Mouse (Mus musculus): ENCODE results near the gene Gm42791.
A peak's percentile ranks its signal among the peaks of the same experiment; 100 is the strongest.

Gm42791 gene

DNA sequence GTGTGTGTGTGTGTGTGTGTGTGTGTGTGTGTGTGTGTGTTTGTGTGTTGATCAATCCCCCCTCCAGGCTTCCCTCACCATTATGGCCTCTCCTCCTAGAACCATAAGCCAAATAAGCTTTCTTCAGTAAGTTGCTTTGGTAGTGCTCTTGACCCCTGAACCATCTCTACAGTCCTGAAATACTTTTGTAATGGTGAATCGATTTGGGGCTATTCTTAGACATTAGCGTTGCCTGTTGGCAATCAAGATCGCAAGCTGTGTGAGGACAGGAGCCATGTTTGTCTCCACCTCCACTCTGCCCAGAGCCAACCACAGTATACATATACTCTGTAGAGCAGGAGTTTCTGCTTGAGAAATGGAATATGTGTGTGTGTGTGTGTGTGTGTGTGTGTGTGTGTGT lies 14.2 kb upstream of the Gm42791 start:
- no peak for DNase-seq (ENCODE audit: low read depth, low spot score)

DNA sequence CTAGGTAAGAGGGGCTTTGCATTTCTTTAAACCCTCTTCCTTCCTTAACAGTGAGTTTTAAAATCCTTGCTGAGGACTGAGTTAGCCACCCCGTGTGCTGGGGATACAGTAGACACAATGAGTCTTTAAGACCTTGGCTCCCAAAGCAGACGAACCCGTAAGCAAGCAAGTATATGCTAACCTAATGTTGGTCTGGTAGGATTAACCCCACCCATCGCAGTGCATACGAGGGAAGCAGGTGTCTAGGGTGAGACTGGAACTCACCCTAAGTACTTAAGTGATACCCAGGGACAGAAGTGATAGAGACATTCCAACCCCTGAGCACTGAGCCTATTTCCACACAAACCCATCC lies 12.3 kb upstream of the Gm42791 start:
- no peak for DNase-seq (ENCODE audit: low read depth, low spot score)

DNA sequence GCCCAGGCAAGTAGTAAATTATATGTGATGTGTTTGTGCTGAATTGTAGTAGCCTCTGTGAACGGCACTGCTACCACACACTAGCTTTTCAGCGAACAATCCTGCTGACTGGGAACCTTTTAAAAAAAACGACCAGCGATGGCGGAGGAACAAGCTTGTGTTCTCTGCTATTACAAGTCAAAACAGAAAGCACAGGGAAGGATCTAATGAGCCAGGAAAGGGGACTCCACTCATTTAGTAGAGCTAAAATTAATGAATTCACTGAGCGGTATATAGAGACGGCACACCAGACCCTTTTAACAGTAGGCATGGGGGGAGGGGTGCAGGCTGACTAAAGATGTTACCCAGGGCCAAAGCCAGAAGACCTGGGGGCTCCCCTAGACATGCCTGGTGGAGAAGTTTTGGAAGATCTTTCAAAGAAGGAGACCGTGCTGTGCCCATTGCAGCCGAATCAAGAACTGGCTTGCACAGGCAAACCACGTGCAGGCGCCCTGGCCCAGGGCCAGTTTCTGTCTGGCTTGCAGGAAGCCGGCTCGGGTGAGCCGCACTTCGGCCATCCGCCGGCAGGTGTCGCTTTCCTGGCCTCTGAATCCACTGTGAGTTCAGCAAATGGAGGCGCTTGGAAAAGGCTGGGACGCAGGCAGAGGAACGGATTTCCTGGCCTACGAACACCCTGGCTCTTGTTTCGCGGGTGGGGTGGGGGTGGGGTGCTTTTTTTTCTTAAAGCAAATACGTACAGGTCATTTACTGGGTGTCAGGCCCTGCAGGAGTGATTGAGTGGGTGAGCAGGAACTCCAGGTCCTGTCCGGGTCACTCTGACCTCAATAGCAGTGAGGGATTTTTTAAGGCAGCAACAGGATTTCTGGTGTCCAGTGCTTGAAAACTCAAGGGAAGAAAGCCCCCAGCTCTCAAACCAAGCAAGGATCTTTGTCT lies 11.7 kb upstream of the Gm42791 start:
- DNase-seq (ENCODE audit: low read depth, low spot score): peak; percentile 93

DNA sequence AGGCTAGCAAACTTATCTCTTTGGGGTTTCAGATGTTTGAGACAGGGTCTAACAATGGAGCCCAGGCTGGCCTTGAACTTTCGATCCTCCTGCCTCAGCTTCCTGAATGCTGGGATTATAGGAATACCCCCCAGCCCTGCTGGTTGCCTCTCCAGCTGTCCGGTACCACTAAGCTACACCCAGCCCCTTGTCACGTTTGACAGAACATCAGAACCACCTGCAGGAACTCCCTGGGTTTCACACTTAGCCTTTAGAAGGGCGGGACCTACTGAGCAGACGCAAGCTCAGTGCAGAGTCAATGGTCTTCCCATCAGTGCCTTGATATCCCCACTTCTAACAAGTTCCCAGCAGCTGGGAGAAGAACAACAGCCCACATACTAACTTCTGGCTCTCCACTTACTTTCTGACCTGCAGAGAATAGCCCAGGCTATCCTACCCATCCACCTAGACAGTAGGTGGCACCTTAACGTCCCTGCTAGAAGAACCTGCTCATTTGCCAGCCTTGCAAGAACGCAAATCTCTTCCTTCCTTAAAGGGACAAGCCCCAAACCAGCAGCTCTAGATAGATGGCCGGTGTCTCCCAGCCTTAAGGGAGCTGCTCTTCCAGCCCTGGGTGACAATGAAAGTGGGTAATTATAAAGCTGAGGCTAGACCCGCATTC lies 10.9 kb upstream of the Gm42791 start:
- DNase-seq (ENCODE audit: low read depth, low spot score): no peak

DNA sequence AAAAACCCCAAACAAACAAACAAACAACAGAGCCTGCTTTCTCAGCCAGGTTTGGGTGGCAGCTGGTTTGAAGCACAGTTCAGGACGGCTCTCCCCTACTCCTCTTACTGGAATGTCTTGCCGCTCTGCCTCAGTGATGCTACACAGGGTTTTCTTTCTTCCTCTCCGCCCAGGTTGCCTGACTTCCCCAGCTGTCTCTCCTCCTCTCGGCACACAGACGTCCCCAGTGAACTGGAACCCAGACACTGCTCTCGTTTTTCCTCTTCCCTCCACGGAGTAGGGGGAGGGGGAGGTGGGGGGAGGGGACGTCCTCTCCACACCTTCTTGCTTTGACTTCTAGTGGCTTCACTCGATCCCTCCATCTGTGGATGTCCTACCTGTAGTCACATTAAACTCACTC lies 10.1 kb upstream of the Gm42791 start:
- no peak for DNase-seq (ENCODE audit: low read depth, low spot score)

DNA sequence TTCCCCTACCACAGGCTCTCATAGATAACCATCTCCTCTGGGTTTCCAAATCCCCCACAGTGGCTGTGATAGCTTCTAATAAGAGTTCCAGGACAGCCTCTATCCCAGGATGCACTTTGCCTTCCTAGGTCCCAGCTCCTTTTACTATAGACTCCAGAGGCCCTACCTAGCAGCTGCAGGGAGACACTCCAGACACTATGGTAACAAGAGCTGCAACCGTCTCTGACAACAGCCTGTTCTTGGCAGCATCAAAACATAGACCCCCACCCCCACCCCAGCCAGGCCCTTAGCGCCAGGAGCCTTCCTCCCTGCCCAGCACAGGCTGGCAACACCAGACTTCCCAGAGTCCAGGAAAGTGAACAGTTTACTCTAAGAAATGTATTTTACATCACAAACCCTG lies 8.2 kb upstream of the Gm42791 start:
- DNase-seq (ENCODE audit: low read depth, low spot score): no peak

DNA sequence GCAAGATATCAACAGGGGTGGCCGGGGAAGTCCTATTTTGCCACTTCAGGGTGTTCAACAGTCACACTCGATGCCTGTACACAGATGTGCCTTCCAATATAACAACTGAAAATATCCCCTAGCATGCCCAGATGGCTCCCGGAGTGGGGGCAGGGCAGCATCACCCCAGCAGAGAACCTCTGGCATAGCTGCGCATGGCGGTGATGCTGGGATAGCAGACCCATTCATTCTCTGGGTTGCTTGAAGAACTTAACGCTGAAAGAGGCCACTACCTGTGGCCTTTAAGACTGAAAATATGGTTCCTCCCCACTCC lies 7.8 kb upstream of the Gm42791 start:
- DNase-seq (ENCODE audit: low read depth, low spot score): no peak

DNA sequence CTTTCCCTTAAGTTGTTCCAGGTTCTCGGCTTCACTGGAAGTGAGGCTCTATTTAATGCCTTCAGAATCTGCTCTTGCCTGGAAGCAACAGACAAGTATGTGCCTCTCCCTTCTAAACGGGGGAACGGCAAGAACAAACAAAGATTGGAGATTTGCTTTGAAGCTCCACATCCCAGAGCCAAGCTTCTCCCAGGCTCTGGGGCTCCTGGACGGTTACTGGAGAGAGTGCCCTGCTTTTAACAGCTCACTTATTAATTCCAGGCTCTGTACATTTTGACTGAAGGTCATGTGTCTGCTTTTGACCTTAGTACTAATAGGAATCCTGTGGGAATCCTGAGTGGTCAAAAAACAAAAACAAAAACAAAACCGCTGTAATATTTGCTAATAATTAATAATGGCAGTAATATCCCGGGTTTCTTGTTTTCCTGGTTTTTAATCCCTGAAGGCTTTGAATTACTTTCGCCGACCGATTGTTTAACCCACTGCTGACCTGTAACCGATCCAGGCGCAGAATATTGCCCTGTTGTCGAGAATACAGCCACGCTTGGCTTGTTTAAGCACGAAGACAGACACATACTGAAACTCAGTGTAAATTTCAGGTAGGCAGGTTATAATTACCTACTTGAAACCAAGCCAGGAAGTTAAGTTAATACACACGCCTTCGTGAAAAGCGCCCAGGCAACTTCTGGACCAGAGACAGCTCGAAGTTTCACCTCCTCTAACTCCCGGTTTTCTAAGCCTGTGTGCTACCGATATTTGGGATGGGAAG lies 7.3 kb upstream of the Gm42791 start:
- DNase-seq (ENCODE audit: low read depth, low spot score): no peak

DNA sequence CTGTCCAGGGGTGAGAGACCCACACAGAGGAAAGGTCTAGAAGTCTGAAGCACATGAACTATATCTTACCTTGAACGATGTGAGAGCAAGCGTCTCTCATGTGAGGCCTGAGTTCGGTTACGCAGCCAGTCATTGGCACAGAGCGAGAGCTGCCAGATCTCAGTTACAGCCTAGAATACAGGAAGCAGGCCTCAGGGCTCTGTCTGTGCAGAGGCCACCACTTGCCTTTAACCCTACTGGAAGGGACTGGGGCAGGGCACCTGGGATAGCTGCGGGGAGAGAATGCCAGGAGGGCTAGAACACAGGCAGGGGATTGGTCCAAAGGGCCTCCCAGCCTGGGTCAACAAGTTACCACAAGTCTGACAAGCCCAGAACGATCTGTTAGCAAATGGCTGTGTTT lies 4.9 kb upstream of the Gm42791 start:
- DNase-seq (ENCODE audit: low read depth, low spot score): no peak

DNA sequence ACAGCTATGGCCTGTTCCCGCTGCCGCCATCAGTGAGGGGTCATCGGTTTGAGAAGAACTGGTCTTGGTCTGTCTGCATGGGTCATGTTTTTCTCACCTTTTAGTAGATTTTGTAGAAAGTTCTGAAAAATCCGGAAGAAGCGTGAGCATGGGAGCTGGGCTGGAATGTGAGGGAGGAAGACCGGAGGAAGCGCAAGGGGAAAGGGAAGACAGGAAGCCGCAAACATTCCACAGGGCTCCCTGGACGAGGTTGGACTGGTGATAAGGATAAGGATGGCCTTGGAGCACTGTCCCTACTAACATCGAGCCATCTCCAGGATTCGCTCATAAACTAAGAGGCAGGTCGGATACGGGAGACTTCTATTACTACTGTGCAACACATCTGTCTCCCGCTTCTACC lies 3.6 kb upstream of the Gm42791 start:
- no peak for DNase-seq (ENCODE audit: low read depth, low spot score)

DNA sequence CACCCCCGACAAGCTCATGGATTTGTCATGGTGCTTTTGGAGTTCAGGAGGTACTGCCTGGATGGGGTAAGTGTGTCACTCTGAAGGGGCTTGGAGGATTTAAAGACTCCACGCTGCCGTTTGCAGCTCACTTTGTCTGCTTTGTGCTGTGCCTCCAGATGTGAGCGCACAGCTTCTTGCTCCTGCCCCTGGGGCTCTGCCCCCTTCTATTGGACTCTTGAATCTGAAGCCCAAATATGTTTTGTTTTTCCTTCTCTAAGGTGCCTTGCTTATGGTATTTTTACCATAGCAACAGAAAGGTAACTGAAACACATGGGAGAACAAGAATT lies 1.7 kb upstream of the Gm42791 start:
- no peak for DNase-seq (ENCODE audit: low read depth, low spot score)

DNA sequence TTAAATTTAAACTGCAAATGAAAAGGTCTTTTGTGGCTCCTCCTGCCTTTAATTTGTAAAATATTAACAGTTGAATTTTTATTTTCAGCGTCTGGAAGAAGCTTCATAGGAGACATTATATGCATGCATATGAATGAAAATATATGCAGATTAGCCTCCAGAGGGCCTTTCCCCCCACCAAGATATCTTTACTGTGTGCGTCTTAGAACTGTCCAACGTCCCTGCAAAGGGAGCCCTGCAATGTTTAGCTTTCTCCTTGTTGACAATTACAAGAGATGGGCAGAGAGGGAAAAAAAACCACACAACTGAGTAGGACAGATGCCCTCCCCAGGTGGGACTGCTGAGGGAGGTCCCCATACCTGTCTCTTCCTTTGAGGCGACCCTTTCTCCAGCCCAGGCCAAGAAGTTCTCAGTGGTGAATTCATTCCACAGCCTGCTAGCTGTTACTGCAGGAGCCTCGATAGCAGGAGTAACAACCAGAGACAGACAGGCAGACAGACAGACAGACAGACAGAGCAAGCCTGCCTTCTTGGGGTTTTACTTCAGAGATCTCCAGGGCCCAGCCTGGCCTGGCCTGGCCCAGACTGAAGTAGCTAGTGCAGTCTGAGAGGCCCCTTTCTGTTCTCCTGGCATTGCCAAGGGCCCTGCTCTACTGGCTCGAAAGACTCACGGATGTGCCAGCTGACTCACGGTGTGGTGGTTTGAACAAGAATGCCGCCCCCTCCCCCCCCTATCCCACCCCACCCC lies 1.2 kb upstream of the Gm42791 start:
- DNase-seq (ENCODE audit: low read depth, low spot score): no peak

DNA sequence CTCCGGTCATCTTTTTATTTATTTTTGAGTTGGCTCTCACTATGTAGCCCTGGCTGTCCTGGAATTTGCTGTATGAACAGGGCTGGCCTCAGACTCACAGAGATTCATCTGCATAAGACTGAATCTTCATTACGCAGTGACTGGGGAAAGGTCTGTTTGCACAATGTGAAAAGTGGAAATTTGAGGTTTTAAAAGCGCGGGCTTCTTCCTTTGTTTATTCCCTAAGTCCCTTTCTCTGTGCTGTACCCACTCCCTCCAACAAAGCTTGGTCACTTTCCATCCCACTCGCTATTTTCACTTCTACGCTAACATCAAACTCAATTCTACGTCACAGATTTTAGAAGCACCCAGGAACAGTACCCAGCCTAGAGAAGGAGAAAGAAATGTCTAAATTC lies 639 bp downstream of the Gm42791 start:
- DNase-seq (ENCODE audit: low read depth, low spot score): no peak

DNA sequence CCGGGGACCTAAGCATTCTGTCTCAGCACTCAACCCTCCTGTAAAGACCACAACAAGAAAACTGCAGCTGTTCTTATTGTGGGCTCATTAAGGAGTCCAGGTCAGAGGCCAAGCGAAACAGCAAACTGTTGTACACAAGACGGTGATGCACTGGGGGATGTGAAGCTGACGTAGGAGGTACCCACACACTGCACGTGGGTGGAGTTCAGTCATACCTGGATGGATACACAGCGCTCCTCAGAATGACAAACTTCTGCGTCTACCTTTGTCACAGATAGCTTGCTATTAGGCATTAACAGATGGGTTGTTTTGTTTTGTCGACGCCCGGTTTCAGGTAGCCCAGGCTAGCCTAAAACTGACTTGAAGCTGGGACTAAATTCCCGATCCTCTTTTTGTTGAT lies 2.3 kb downstream of the Gm42791 start:
- DNase-seq (ENCODE audit: low read depth, low spot score): no peak

DNA sequence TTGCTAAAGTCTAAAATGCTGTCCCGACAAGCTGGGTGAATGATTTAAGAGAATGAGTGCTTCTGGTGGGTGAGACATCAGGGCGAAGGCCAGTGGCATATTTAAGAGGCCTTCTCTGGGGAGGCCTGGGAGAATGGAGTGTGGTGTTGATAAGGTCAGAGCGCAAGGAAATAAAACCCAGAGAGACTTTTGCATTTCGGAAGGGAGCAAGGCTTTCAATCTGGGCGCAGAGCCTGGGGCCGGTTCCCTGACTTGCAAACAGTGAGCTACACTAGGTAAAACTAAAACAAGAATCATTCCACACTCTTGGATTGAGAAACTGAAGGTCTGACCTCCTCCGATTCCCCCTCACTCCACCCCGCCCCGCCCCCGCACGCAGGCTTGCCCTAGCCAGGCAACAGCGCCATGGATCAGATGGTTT lies 4.0 kb downstream of the Gm42791 start:
- DNase-seq (ENCODE audit: low read depth, low spot score): no peak

DNA sequence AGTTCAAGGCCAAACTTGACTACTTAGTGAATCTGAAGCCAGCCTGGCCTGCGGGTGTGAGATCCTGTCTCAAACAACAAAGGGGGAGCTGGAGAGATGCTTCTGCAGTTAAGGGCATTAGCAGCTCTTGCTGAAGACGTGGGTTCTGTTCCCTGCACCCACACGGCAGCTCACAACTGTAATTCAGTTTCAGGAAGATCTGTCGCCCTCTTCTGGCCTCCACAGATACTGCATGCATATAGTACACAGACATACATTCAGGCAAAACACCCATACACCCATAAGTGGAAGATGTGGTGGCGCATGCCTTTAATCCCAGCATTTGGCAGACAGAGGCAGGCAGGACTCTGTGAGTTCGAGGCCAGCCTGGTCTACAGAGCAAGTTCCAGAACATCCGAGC lies 5.5 kb downstream of the Gm42791 start:
- DNase-seq (ENCODE audit: low read depth, low spot score): peak; percentile 91

DNA sequence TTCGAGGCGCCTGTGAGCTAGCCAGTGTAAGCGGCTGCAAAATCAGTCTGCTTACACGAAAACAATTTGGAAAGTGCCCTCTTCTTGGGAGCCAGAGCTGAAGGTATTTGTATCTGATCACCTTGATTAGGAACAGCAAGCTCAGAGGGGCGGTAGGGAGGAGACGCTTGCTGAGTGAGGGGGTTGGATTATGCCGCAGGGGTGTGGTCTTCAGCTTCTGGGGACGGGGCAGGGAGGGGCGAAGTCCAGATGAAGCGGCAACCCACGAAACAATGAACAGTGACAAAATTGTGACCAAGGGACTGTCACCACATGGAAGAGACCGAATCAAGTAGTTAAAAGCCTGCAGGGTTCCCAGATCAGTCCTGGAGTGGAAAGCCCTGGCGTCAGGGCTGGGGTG lies 10.0 kb downstream of the Gm42791 start:
- peak; percentile 57 for DNase-seq (ENCODE audit: low read depth, low spot score)

DNA sequence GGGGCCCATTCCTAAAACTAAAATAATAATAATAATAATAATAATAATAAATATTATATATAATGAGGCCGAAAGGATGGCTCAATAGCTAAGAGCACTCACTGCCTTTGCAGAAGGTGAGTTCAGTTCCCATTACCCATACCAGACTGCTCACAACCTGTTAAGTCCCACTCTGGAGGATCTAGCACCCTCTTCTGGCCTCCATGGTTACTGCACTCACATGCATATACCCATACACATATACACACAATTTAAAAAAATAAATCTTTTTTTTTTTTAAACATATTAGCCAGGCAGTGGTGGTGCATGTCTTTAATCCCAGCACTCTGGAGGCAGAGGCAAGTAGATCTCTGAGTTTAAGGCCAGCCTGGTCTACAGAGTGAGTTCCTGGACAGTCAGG lies 11.3 kb downstream of the Gm42791 start:
- peak; percentile 41 for DNase-seq (ENCODE audit: low read depth, low spot score)

DNA sequence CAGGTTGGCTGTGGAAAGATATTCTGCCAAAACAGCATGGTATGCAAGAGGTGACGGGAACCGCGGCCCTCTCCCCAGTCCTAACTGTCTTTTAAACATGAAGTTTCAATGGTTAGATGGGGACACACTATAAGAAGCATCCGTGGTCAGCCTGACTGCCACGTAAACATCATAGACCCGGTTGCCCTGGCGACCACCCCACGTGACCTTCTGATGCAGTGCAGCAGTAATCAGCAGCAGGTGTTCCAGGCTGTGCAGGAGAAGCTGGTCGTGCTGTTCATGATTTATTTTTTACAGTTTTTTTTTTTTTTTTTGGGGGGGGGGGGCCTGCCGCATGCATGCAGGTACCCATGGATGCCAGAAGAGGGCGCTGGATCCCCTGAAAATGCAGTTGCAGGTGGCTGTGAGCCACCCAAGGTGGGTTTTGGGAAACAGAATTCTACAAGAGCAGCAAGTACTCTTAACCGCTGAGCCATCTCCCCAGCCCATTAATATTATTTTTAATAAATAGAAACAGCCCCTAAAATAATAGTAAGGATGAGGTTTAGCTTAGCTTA lies 11.8 kb downstream of the Gm42791 start:
- DNase-seq (ENCODE audit: low read depth, low spot score): no peak

DNA sequence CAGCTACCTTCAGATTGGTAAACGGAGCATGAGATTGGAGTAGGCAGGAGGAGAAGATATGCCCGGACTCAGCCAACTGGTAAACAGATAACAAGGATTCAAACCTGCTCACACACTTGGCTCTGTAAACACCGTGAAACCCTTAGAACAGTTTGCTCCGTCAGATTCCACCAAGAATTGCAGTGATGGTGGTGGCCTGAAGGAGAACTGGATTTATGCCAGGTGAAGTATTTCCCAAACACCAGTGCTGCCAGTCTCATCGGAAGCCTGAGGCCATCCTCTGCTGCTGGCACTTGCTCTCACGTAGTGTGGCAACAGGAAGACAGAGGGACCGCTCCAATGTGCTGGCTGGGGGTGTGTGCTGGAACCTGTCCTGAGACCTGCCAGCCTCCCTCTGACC lies 12.6 kb downstream of the Gm42791 start:
- DNase-seq (ENCODE audit: low read depth, low spot score): no peak

DNA sequence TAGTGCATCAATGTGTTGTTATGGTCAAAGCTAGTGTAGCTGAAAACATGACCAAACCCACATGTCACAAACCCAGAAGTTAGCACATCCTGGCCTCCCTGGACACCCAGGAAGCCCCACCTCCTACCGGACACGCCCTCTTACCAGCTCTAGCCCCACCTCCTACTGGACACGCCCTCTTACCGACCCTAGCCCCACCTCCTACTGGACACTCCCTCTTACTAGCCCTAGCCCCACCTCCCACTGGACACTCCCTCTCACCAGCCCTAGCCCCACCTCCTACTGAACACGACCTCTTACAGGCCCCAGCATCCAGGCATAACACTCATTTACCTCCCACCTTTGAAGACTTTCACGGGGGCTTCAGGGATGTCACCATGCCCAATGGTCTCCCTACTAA lies 14.3 kb downstream of the Gm42791 start:
- DNase-seq (ENCODE audit: low read depth, low spot score): peak; percentile 92

Data from ES-CJ7 (cell line).